ENCODE assay signal across 21 mouse cellular contexts in the genomic region with DNA sequence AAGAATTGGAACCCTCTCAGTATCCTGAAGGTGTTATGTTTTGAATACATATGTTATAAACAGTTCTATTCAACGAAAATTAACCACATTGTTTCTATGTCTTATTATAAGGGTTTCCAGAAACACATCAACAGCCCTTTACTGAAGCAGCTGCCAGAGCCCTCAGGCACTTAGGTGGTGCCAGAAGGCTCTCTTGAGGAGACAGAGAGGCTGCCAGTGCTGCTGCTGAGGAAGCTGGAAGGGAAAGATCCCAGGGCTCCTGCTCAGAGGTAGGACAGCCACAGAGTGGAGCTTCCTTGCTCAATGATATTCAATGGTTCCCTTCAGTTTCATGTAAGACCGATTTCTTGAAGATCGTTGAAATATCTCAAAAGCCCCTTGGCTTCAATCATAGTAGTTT.
"Had no signal": no experiment of that assay in that cellular context is flagged by ENCODE, and none has a peak within 500 bp of the region (broad histone marks: within the 10 kb centered on the region; RNA-seq: fewer than 3 reads in every experiment).

No protein-coding gene starts in this region.

- H3K27me3 ChIP-seq: lung, embryonic 15.5 days; megakaryocyte, embryonic 14.5 days; midbrain, embryonic 13.5 days; neural tube, embryonic 13.5 days; neural tube, embryonic 15.5 days had no signal

- H3K9ac ChIP-seq: liver, postnatal 0 days; lung, embryonic 15.5 days; midbrain, embryonic 13.5 days; neural tube, embryonic 13.5 days; neural tube, embryonic 15.5 days had no signal

- H3K36me3 ChIP-seq: lung, embryonic 15.5 days; midbrain, embryonic 13.5 days; neural tube, embryonic 13.5 days; neural tube, embryonic 15.5 days had no signal

- H3K4me1 ChIP-seq: lung, embryonic 15.5 days; megakaryocyte, embryonic 14.5 days; neural tube, embryonic 13.5 days; neural tube, embryonic 15.5 days had no signal

- ATAC-seq: liver, postnatal 0 days; lung, postnatal 0 days; midbrain, embryonic 13.5 days; midbrain, embryonic 16.5 days had no signal

- H3K4me2 ChIP-seq: lung, embryonic 15.5 days; midbrain, embryonic 11.5 days; midbrain, embryonic 13.5 days; neural tube, embryonic 13.5 days; neural tube, embryonic 15.5 days had no signal

- H3K27ac ChIP-seq: lung, embryonic 15.5 days; macrophage; midbrain, embryonic 13.5 days; neural tube, embryonic 13.5 days; neural tube, embryonic 15.5 days had no signal

- DNase-seq: liver, postnatal 0 days; lung, adult 2 months; lung, postnatal 14 days; lung, postnatal 36 days; retina, postnatal 1 day; right cerebral cortex, adult 18-20 months; right cerebral cortex, postnatal 25 days; right cerebral cortex, postnatal 4 days; spleen, adult 18-20 months; thymus, adult 18-20 months; thymus, postnatal 14 days; thymus, postnatal 36 days had no signal

- H3K4me3 ChIP-seq: lung, embryonic 15.5 days; megakaryocyte, embryonic 14.5 days; midbrain, embryonic 13.5 days; neural tube, embryonic 13.5 days; neural tube, embryonic 15.5 days had no signal

- H3K9me3 ChIP-seq: lung, embryonic 15.5 days; megakaryocyte, embryonic 14.5 days; midbrain, embryonic 13.5 days; neural tube, embryonic 13.5 days; neural tube, embryonic 15.5 days had no signal
